Mouse (Mus musculus): Measurements from ENCODE around the gene Ppp1r21.
A peak's percentile ranks its signal among the peaks of the same experiment; 100 is the strongest.

Ppp1r21 gene

DNA sequence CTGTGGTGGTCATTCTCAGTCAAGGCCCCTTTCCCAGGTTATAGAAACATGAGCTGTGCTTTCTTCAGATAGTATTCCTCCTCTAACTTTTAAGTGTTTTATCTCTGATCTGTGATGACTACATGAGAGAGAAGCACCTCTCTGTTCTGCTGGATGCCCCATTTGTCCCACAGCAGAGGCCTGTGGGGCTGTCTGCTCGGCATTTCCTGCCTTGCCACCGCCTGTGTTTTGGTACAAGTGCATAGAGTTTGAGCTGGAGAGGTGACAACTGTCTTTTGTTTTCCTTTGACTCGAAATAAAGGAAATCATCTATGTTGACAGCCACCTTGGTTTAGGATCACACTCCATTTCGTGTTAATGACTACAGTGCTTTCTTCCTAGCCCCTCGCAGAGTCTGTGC, 44.9 kb downstream of the Ppp1r21 start:
- no peak for DNase-seq (ENCODE audit: low spot score in 2 of 2)

- no peak for DNase-seq (ENCODE audit: low spot score in 2 of 2)
Measured at GRCm38 (mm10) chr17:88578522-88579242, 48.8 kb downstream of the Ppp1r21 start.

DNA sequence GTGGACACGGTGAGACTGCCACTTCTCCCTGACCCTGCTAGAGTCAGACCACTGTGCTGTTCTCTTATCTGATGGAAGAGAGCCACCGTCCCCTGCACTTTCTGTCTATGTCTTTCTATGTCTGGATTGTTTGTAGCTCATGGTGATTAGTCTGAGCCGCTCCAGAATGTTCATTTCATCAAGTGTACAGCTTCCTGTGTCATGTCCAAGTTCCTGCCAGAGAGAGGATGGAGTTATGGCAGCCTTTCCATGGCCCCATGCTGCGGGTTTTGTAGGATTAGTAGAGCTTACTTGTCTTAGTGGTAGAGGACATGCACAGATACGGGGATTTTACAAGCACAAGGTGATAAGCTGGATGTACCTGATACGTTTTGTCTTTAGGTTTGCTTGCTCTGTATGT, 50.6 kb downstream of the Ppp1r21 start:
- DNase-seq (ENCODE audit: low spot score in 2 of 2) = no peak

- no peak for DNase-seq (ENCODE audit: low spot score in 2 of 2)
Measured at GRCm38 (mm10) chr17:88581511-88582021, 51.6 kb downstream of the Ppp1r21 start.

- no peak for DNase-seq (ENCODE audit: low spot score in 2 of 2)
Measured at GRCm38 (mm10) chr17:88582999-88583398, 53.1 kb downstream of the Ppp1r21 start.

GRCm38 (mm10) chr17:88583411-88583810, 53.5 kb downstream of the Ppp1r21 start:
- DNase-seq (ENCODE audit: low spot score in 2 of 2) = no peak

DNA sequence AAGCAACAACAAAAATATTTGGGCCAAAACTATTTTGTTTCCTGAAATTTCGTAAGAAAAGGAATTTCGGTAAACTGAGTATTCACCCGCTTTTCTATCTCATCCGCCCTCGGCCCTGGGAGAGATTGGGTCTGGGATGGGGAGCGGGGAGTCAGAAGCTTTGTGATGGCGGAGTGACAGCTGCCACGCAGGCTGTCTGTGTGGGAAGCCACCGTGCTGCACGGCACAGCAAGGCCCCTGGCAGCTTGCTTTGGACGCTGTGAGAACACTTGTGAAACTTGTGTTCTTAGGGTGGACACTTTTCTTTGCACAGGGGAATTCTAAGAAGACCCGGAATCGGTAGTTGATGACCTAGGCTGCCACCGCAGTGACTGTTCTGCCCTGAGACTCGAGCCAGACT, 57.5 kb downstream of the Ppp1r21 start:
- no peak for DNase-seq (ENCODE audit: low spot score in 2 of 2)

- DNase-seq (ENCODE audit: low spot score in 2 of 2) = no peak
Measured at GRCm38 (mm10) chr17:88588228-88588627, 58.3 kb downstream of the Ppp1r21 start.

- DNase-seq (ENCODE audit: low spot score in 2 of 2) = no peak
Measured at GRCm38 (mm10) chr17:88590251-88590650, 60.3 kb downstream of the Ppp1r21 start.

DNA sequence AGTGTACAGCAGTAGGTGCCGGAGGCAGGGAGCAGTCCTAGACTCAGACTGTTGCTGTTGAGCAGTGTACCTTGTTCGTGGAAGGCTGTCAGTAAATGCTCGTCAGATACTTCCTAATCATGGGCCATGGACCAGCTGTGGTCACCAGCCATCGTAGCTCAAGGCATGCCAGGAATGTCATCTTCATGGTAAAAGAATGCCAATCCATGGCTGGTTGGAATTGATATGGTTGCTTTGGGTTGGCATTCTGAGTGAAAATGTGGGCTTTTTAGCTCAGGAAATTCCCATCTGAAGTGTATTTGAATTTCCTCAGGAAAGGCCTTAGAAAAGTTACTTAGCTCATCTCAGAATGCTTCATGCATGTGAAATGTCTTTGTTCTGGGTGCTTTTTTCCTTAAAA, 65.2 kb downstream of the Ppp1r21 start:
- DNase-seq (ENCODE audit: low spot score in 2 of 2) = no peak

DNA sequence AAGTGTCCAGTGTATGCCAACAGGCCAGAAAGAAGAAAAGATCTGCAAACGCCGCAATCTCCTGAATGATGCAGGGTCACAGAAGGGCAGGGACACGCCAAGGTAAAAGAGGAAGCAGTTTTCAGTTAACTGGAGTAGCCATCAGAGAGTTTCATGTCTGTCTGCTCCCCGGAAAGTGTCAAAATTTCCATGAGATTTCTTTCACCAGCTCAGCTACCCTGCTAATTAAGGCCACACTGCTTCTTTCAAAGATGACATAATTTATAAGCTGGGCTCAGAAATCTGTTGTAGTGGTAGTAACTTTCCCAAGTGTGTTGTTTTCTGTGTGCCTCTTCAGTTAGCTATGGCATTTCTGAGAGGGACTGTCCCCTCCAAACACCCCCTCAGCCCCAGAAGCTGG, 66.2 kb downstream of the Ppp1r21 start:
- no peak for DNase-seq (ENCODE audit: low spot score in 2 of 2)

DNA sequence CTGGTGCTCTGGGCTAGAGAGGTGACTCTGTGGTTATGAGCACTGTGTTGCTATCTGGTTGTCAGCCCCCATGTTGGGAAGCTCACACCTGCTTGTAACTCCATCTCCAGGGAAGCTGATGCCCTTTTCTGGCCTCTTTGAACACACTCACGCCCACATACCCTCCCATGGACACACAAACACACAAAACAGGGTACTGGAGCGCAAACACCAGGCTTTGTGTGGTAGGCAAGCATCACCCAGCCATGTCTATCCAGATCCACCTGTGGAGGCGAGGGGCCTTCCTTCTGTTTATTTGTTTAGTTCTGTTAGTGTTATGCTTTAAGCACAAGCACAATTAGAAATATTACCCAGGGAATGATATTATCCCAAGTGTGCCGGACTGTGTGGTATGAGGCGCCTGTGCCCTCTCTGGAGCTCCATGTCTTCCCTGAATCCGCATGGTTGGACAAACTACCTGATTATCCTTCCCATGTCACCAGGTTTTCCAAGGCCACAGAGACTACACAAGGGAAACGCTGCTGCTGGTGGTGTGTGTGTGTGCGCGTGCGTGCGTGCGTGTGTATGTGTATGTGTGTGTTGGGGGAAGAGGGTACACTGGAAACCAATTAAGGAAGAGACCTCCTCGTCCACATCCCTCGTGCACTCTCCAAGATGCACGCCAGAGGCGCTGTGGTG, 66.8 kb downstream of the Ppp1r21 start:
- DNase-seq (ENCODE audit: low spot score in 2 of 2) = peak; percentile 53 to 68

DNA sequence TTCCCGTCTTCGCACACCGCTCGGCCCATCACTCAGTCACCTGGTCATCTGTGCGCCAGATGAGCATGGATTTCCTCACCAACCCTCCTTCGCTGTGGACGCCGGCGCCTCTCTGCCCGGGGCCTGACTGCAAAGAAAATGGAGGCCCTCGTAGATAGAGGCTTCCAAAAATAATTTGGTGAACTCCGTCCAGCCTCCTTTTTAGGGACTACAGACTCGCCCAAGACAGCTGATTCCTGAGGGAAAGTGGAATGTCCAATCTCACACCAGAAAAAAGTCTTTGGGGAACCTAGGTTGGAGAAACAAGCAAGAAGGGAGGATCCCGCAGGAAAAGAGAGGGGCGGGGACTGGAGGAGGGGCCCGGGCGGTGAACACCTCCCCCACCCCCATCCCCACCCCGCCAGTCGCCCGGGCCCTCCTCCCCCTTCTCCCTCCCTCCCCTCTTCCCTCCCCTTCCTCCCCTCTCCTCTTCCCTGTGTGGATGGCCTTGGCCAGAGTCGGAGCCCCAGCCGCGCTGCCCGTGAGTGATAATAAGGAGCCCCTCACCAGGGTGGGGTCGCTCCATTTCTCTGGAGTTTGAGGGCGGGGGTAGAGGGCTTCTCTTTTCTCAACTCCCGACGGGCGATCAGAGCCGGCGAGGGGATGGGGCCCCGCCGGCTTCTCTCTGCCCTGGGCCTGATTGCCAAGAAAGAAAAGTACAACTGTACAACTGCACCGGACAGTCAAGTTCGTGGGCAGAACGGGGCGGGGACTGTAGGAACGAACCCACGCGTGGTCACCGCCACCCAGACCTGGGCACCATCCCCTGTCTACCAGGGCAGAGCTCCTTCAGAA, 67.5 kb downstream of the Ppp1r21 start, which contains the start of gene Ston1:
Gene Ston1, plus strand, starts transcription at position 463 of the 834 bp plus-strand sequence.
- DNase-seq (ENCODE audit: low spot score in 2 of 2) = no peak

DNA sequence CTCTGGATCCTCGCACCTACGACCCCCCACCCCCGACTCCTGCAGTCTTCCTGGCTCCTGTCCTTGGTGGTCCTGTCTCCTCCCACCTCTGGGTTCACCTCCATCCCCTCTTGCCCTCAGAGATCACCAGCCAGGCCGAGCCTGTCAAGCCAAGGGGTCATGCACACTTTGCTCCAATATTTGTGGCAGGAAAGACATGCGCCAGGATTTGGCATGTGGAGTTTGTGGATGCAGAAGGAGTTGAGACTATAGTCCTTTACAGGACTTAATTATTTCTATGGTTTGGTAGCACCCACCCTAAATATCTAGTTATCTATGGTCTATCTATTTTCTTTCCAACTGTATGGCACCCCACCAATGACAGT, 68.1 kb downstream of the Ppp1r21 start:
- no peak for DNase-seq (ENCODE audit: low spot score in 2 of 2)

GRCm38 (mm10) chr17:88598570-88599368, 68.9 kb downstream of the Ppp1r21 start:
- DNase-seq (ENCODE audit: low spot score in 2 of 2) = no peak

GRCm38 (mm10) chr17:88600492-88601026, 70.6 kb downstream of the Ppp1r21 start:
- DNase-seq (ENCODE audit: low spot score in 2 of 2) = no peak

- no peak for DNase-seq (ENCODE audit: low spot score in 2 of 2)
Measured at GRCm38 (mm10) chr17:88603943-88604342, 74.0 kb downstream of the Ppp1r21 start.

DNA sequence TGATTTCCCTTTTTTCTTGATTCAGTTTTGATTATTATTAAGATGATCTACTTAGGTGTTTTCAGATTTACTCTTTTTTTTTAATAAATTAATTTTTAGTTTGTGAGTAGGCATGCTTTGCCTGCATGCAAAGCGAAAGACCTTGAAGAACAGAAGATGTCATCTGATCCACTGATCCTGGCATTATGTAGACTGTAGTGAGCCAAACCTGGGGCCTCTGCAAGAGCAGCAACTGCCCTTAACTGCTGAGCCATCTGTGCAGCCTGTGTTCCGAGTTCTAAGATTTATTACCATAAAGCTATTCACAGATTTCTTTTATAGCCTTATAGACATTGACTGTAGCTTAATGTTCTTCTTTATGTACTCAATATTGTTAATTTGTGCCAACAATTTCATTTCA, 76.1 kb downstream of the Ppp1r21 start:
- no peak for DNase-seq (ENCODE audit: low spot score in 2 of 2)

DNA sequence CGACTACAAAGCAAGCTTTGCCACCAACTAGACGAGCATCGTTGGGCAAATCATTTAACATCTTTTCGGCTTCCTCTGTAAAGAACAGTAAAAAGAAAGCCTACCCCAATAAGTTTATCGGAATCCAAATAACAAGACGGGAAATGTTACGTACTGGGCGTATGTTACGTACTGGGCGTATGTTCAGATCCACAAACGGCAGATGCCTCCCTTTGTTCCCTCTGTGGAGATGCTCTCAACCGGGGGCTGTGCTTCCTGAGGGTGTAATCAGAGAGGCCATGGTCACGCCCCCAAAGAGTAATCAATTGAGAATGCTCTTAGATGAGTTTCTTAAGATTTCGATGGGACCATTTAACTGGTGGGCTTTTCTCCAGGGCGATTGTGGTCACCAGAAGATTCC, 79.4 kb downstream of the Ppp1r21 start:
- no peak for DNase-seq (ENCODE audit: low spot score in 2 of 2)

GRCm38 (mm10) chr17:88611057-88611456, 81.1 kb downstream of the Ppp1r21 start:
- no peak for DNase-seq (ENCODE audit: low spot score in 2 of 2)

DNA sequence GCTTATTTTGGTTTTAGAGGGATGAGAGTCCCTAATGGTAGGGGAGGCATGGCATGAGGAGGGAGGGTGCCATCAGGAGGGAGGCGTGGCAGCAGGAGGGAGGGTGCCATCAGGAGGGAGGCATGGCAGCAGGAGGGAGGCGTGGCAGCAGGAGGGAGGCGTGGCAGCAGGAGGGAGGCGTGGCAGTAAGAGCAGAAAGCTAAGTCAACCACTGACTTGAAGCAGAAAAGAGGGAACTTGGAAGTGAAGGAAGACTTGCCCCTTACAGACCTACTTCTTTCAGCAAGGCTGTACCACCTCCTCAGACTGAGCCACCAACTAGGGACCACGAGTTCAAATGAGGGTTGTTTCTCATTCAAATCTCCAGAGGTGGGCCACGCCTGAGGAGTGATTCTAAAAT, 83.3 kb downstream of the Ppp1r21 start:
- no peak for DNase-seq (ENCODE audit: low spot score in 2 of 2)

Measured in frontal cortex, postnatal 25 days (tissue).